8 mouse cellular contexts compared by ENCODE assay signal in genomic region chr8:81012031-81012560, GRCm38 (mm10). TPM values are rescaled to one million over a fixed set of nuclear protein-coding genes. Genes with fewer than 3 reads are reported as not detected.
DNase-seq lines count a peak whose midpoint lies in the region; ATAC-seq lines count a peak whose summit lies in the region.

No protein-coding gene starts in this region.

- no peaks in the 10 kb centered on the region for H3K27me3 ChIP-seq in kidney, embryonic 16.5 days (ENCODE audit: insufficient read depth, low read length)
- H3K27me3 ChIP-seq in hindbrain, embryonic 13.5 days: no peaks in the 10 kb centered on the region
- no peaks in the 10 kb centered on the region for H3K27me3 ChIP-seq in midbrain, embryonic 13.5 days

- DNase-seq in kidney, postnatal 25 days: no peak
- DNase-seq in T-cell, adult 2 months (ENCODE audit: low spot score): peak; percentile 26
- no peak for DNase-seq in left cerebral cortex, adult 18-20 months (ENCODE audit: low spot score in 2 of 2)
- DNase-seq in adrenal gland, adult 18-20 months (ENCODE audit: low spot score in 2 of 2): no peak
- no peak for DNase-seq in kidney, adult 8-10 months

- peaks cover 17% of the 10 kb centered on the region for H3K4me1 ChIP-seq in kidney, embryonic 16.5 days (ENCODE audit: insufficient read depth, low read length)
- peaks cover 44% of the 10 kb centered on the region for H3K4me1 ChIP-seq in hindbrain, embryonic 13.5 days (replicated peaks)
- peaks cover 47% of the 10 kb centered on the region for H3K4me1 ChIP-seq in midbrain, embryonic 13.5 days (replicated peaks)

- H3K4me2 ChIP-seq in kidney, embryonic 16.5 days (replicated peaks; ENCODE audit: low read depth, low read length): peak overlapping the region; percentile 40
- peak overlapping the region; percentile 95 for H3K4me2 ChIP-seq in hindbrain, embryonic 13.5 days
- H3K4me2 ChIP-seq in midbrain, embryonic 13.5 days (replicated peaks): peak overlapping the region; percentile 99

- WGBS in kidney, embryonic 16.5 days: 70% methylated on average over 4 of the region's 4 CpGs
- 85% methylated on average over 4 of the region's 4 CpGs for WGBS in hindbrain, embryonic 13.5 days
- 88% methylated on average over 4 of the region's 4 CpGs for WGBS in midbrain, embryonic 13.5 days

- no peaks in the 10 kb centered on the region for H3K9me3 ChIP-seq in kidney, embryonic 16.5 days (ENCODE audit: low read length)
- no peaks in the 10 kb centered on the region for H3K9me3 ChIP-seq in hindbrain, embryonic 13.5 days
- H3K9me3 ChIP-seq in midbrain, embryonic 13.5 days: no peaks in the 10 kb centered on the region

- H3K9ac ChIP-seq in kidney, embryonic 16.5 days (replicated peaks; ENCODE audit: low read length): no peak overlapping the region
- H3K9ac ChIP-seq in hindbrain, embryonic 13.5 days: no peak overlapping the region
- H3K9ac ChIP-seq in midbrain, embryonic 13.5 days (replicated peaks): 0 out of 2 replicates have a peak overlapping the region, but pooled peaks have one; percentile 19

- H3K4me3 ChIP-seq in kidney, embryonic 16.5 days (ENCODE audit: low read length): peak overlapping the region; percentile 20
- peak overlapping the region; percentile 17 for H3K4me3 ChIP-seq in hindbrain, embryonic 13.5 days
- H3K4me3 ChIP-seq in midbrain, embryonic 13.5 days (replicated peaks): peak overlapping the region; percentile 22

- peaks cover 6% of the 10 kb centered on the region; the same call in 1 of the 2 replicates for H3K36me3 ChIP-seq in kidney, embryonic 16.5 days (ENCODE audit: insufficient read depth, low read length)
- peaks cover 17% of the 10 kb centered on the region for H3K36me3 ChIP-seq in hindbrain, embryonic 13.5 days
- H3K36me3 ChIP-seq in midbrain, embryonic 13.5 days: peaks cover 20% of the 10 kb centered on the region

- no peak for ATAC-seq in kidney, embryonic 16.5 days (ENCODE audit: low FRiP score, low TSS enrichment)
- no peak for ATAC-seq in hindbrain, embryonic 13.5 days (ENCODE audit: low FRiP score)
- no peak for ATAC-seq in midbrain, embryonic 13.5 days

- H3K27ac ChIP-seq in kidney, embryonic 16.5 days (ENCODE audit: low read length): no peak overlapping the region
- no peak overlapping the region for H3K27ac ChIP-seq in hindbrain, embryonic 13.5 days
- no peak overlapping the region for H3K27ac ChIP-seq in midbrain, embryonic 13.5 days

RNA-seq across cellular contexts. Expression of gene Usp38, which starts 2.6 kb away (rescaled TPM):
- polyA plus RNA-seq in kidney, embryonic 16.5 days (2015; fragmentation: Nextera tagmentation; extraction: Ambion mirVana): 18.1 and 19.5 TPM in 2 replicates
- 19.4 and 20.3 TPM in 2 replicates for polyA plus RNA-seq in hindbrain, embryonic 13.5 days (2015; fragmentation: Nextera tagmentation; extraction: Ambion mirVana)
- polyA plus RNA-seq in midbrain, embryonic 13.5 days (2015; fragmentation: Nextera tagmentation; extraction: Ambion mirVana): 20.3 and 20.6 TPM in 2 replicates
- total RNA-seq in left cerebral cortex, adult 18-20 months (2021): 10 to 100 TPM; 22.2 to 24.8 TPM
- 10 to 100 TPM; 23.2 to 25.1 TPM for total RNA-seq in adrenal gland, adult 18-20 months (2021)

Comparison
In these comparisons a context has a peak if more than half of its experiments do, and no peak if none do; other contexts are left out.
1. H3K4me2 ChIP-seq: peak in every context shown above with its lines; median percentile 99 in midbrain, embryonic 13.5 days; 95 in hindbrain, embryonic 13.5 days; 40 in kidney, embryonic 16.5 days.